Mouse (Mus musculus) frontal cortex, adult (tissue): ENCODE measurements around the gene Ccdc152.

Source experiments
- ATAC-seq: cut with Nextera tagmentation; 2 replicates; pipeline ENCODE4 v1.9.2; 2017; ENCODE audit warnings: mild to moderate bottlenecking, moderate library complexity, mixed read lengths; ENCODE audit not compliant: low TSS enrichment

Ccdc152 gene

GRCm38 (mm10) chr15:3303426-3303825, at the start of gene Ccdc152:
Gene Ccdc152, minus strand, starts transcription at chr15:3303526.
- ATAC-seq = no peak

DNA sequence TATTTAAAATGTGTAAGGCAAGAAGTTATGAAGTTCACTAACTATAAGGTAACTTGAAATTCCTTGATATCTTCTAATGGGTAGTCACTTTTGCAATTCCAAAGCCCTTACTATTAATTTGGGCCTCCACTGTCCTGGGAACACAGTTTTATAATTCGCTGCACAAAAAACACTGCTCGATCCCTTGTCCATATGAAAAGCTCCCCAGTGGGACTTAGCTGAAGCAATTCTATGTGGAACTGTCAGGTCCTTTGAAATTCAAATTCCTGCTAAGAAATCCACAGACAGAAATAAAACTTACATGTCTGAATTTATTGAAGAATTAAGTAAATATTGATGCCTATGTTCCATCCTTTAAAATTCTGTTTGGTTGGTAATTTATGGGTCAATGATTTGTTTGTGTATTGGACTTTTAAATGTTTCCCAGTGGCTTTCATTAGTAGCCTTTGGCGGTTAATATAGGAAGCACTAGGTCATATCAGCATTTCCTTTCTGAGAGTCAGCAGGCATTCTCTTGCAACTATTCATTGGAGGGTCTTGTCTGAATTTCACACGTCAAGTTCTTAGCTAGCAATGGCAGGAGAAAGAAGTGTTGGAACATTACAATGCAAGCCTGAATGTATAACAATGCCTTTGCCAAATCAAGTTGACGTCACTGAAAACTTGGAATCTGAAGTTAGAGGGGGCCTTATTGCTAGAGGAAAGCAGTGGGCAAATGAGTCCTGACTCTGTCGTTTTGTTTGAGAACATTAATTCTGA, 46.2 kb upstream of the Ccdc152 start:
- ATAC-seq = no peak

DNA sequence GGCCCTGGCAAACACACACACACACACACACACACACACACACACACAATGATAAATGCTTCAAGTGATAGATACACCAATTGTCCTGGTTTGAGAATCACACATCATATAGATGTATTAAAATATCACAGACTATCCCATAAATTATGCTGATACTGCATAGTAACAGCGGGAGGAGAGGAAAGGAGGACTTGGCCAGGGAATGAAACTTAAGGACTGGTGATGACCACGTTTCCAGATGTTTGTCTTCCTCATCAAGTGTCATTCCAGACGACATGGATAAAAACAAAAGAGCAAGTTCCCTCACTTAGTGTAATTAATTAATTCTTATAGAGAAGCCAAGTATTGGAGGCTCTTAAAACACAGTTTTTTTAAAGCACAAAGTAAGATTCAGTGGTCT, 43.4 kb upstream of the Ccdc152 start:
- ATAC-seq = no peak

- peak; percentile 98 for ATAC-seq
Measured at GRCm38 (mm10) chr15:3344555-3344954, 41.2 kb upstream of the Ccdc152 start.

DNA sequence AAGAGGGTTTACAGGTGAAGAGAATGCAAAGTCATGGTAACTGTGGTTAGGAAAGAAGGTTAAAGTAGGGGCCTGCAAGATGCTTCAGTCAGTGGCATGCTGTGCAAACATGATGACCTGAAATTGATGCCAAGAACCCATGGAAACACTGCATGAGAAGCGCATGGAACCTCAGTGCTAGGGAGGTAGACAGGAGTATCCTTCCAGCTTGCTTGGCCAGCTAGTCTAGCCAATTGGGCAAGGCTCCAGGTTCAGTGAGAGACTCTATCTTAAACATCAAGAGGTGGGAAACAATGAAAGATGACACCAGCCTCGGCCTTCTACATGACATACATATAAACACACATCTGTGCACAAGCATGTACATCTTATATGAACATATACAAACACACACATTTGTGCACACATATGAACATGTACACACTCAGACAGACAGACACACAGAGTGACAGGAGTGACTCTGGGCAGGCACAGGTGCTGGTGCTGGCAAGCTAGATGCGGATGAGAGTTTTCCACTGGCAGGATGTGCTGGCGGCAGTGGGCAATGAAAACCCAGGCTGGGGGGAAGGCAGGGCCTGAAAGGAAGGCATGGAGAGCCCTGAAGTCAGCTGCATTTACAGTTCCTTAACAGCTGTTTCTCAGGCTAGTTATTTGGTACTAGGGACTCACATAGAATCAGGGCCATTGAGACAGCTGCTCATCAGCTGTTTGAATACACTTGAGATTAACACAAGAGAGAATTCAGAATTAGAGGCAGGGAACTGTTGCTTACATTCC, 38.7 kb upstream of the Ccdc152 start:
- ATAC-seq = no peak

DNA sequence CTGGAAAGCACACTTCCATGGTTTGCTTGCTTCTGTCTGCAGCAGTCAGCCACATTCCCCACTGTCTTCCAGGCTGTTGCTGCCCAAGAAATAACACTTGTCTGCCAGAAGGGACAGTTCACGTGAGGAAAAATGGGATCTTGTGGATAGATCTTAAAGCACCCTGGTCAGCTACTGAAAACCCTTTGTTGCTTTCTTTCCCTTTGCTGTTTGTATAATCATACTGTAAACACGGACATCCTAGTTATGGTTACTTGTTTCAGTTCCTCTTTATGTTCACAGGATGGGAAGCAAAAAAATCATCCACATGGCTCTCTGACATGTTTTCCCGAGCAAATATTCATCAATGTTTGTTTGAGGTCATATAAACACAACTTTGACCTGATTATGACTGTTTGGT, 36.5 kb upstream of the Ccdc152 start:
- ATAC-seq = no peak

DNA sequence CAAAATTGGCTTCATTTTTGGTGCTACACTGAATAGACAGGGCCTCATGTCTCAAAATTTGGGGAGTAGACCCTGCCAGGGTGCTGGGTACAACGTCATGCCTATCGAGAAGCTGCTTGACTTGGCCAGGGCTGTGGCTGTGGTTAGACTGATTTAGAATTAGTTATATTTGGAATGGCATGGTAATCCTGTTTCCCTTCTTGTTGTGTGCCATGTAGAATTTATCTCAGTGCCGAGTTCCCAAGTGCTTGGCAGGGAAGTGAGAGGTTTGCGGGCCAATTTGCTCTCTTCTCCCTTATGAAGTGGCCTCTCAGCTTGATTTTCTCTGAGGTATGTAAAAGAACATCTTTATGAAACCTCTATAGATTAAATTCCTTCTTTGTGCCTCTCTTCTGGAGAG, 29.2 kb upstream of the Ccdc152 start:
- no peak for ATAC-seq

DNA sequence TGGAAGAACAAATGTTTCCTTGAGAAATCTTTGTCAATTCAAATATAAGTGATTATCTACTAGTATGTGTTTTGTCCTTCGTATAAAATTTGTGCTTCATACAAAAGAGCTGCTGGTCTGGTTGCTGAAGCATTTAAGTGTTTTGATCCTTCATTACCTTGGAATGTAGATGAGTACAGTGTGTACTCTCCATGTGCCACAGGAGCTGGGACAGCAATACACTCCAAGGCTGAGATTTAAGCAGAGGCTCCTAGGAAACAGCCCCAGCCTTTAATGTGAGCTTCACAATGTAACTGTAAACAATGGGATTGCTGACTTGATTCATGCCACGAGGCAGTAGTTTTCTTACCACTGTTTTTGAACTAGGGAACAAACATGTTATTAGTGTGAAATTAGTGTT, 28.5 kb upstream of the Ccdc152 start:
- no peak for ATAC-seq

DNA sequence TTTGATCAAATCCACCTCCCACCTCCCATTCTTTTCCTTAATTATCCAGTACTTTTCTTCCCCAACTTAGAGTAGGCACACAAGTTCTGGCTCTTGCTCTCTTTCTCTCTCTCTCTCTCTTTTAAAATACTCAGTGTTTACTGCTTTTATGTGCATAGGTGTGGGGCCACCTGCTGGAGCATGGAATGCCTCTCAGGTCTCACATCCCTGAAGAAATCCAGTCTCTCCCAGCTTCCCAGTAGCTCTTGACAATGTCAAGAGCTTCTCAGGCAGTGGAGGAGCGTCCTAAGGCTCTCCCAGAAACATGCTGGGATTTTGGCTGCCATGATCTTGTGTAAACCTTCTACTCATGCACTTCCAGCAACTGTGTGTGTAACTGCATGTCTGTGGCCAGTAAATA, 27.0 kb upstream of the Ccdc152 start:
- ATAC-seq = no peak

GRCm38 (mm10) chr15:3323041-3323440, 19.7 kb upstream of the Ccdc152 start:
- ATAC-seq = no peak

DNA sequence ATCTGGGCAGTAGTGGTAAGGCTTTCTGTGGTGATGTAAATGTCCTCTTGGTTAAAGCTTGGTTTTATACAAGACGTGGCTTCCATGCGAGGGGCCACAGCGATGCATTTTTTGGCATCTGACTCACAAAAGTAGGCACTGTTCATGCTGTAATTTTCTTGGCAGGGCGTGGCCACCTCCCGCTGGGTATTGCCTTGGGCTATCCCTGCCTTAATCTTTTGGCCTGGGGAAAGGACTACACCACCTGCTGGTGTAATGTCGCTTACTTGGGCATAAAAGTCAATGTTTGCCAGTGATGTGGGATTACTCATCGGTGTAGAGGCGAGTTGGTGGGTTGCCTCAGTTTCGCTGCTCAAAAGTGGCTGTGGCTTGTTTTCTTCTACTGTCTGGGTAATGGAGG, 16.6 kb upstream of the Ccdc152 start:
- ATAC-seq = no peak

- no peak for ATAC-seq
Measured at GRCm38 (mm10) chr15:3316617-3317016, 13.3 kb upstream of the Ccdc152 start.

DNA sequence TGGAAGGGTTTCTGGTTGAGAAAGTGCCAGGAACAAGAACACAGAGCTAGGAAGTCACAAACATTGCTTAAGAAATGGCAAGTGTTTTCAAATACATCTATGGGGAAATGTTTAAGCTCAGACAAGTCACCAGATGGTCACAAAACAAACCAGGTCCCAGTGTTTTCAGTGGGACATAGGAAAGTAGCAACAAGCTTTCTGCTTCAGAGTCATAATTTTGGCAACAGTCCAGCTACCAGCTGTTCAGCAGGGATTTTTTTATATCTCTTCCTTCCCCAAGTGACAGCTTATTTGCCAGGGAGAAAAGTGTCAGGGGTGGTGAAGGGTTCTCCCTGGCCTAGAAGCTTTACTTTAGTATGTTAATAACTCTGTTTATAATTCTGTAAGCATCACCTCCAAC, 9.6 kb upstream of the Ccdc152 start:
- ATAC-seq = no peak; the same call in 1 of the 2 replicates

DNA sequence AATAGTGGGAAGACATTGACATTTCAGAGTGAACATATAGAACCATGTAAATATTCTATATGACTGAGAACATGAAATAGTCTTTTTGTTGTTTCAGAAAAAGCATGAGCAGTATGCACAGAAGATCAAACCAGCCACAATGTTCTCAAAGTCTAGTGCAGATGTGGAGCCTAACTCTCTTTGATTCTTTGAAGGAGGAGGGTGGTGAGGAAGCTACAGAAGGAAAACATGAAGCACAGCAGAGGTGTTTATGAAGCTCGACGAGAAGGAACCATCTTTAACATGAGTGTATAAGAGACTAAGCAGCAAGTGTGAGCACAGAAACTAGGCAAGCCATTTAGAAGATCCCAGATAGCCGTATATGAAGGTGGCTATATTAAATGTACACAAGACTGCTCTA, 6.5 kb upstream of the Ccdc152 start:
- ATAC-seq = no peak

GRCm38 (mm10) chr15:3300361-3301100, 2.8 kb downstream of the Ccdc152 start:
- ATAC-seq = no peak

GRCm38 (mm10) chr15:3297615-3298014, 5.7 kb downstream of the Ccdc152 start:
- ATAC-seq = no peak

- no peak for ATAC-seq
Measured at GRCm38 (mm10) chr15:3295986-3296385, 7.3 kb downstream of the Ccdc152 start.

GRCm38 (mm10) chr15:3293477-3293876, 9.8 kb downstream of the Ccdc152 start:
- ATAC-seq = no peak

GRCm38 (mm10) chr15:3290435-3290834, 12.9 kb downstream of the Ccdc152 start:
- ATAC-seq = no peak

DNA sequence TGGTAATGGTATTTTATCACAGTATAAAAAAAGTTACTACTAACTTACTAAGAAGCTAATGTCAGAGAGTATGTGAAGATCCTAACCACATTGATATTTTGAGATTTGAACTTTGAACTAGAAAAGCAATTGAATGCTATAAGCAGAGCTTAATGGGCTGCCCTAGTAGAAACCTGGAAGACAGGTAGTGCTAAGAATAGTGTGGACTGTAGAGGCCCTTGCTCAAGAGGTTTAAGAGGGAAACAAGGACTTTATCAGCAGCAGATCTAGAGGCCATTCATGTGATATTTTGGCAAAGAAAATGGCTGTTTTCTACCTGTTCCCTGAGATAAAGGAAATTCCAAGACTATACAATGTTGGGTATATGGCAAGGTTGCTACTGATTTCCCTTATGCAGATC, 17.3 kb downstream of the Ccdc152 start:
- ATAC-seq = no peak

GRCm38 (mm10) chr15:3281737-3282136, 21.6 kb downstream of the Ccdc152 start:
- no peak for ATAC-seq

GRCm38 (mm10) chr15:3281216-3281615, 22.1 kb downstream of the Ccdc152 start:
- ATAC-seq = no peak

- no peak for ATAC-seq
Measured at GRCm38 (mm10) chr15:3279242-3279641, 24.1 kb downstream of the Ccdc152 start.
